In the genomic region with DNA sequence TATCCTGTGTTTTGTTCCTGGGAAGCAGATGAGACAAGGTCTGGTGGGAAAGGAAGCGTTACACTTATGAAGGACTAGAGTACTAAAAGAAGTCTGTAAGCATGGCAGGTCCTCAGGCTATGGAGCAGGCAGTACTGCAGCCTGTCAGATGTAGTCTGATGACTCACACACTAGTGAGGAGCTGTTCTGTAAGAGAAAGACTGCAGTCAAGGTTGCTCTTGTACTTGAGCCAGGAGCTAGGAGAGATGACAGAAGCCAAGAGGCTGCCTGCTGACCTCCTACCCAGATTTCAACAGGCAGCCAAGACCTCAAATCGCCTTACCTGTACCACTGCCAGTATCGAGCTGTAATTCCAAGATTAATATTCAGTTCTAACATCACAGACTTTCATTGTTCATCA, we compare ENCODE assay signal across 12 mouse cellular contexts.
DNase-seq lines count a peak whose midpoint lies in the region; ATAC-seq lines count a peak whose summit lies in the region.
"Had no signal": no experiment of that assay in that cellular context is flagged by ENCODE, and none has a peak within 500 bp of the region (broad histone marks: within the 10 kb centered on the region; RNA-seq: fewer than 3 reads in every experiment).

No protein-coding gene starts in this region.

- 0 out of 2 replicates have a peak, but pooled peaks have one; percentile 38 for ATAC-seq in hindbrain, embryonic 15.5 days (ENCODE audit: low FRiP score, low read depth)
- ATAC-seq: Patski had no signal

- no peak overlapping the region for H3K27ac ChIP-seq in hindbrain, embryonic 15.5 days (replicated peaks)
- H3K27ac ChIP-seq in hindbrain, embryonic 10.5 days: no peak overlapping the region

- WGBS in hindbrain, embryonic 15.5 days: 66% methylated on average over 3 of the region's 3 CpGs
- 88% methylated on average over 3 of the region's 3 CpGs for WGBS in hindbrain, embryonic 10.5 days

- H3K9me3 ChIP-seq in hindbrain, embryonic 15.5 days: no peaks in the 10 kb centered on the region
- H3K9me3 ChIP-seq in hindbrain, embryonic 10.5 days: no peaks in the 10 kb centered on the region

- DNase-seq in hindbrain, embryonic 10.5 days (ENCODE audit: low spot score): no peak
- peak; percentile 6 for DNase-seq in retina, postnatal 1 day
- no peak for DNase-seq in retina, embryonic 14.5 days (ENCODE audit: low spot score)
- peak; percentile 64 for DNase-seq in cerebellum, adult 9-11 months
- peak; percentile 93 for DNase-seq in gonadal fat pad, adult 2 months (ENCODE audit: low read depth)
- no peak for DNase-seq in lung, adult 18-20 months
- DNase-seq in gastrocnemius, postnatal 14 days: no peak
- DNase-seq: kidney, adult 2 months; liver; lung, postnatal 4 days had no signal

- no peak overlapping the region for H3K4me3 ChIP-seq in hindbrain, embryonic 15.5 days
- H3K4me3 ChIP-seq in hindbrain, embryonic 10.5 days: no peak overlapping the region

- no peaks in the 10 kb centered on the region for H3K4me1 ChIP-seq in hindbrain, embryonic 15.5 days (replicated peaks)
- no peaks in the 10 kb centered on the region for H3K4me1 ChIP-seq in hindbrain, embryonic 10.5 days (replicated peaks)

- no peaks in the 10 kb centered on the region for H3K27me3 ChIP-seq in hindbrain, embryonic 15.5 days
- H3K27me3 ChIP-seq in hindbrain, embryonic 10.5 days (ENCODE audit: insufficient read depth, poor library complexity, severe bottlenecking): no peaks in the 10 kb centered on the region
- H3K27me3 ChIP-seq: Patski had no signal

- H3K36me3 ChIP-seq in hindbrain, embryonic 15.5 days: no peaks in the 10 kb centered on the region
- H3K36me3 ChIP-seq in hindbrain, embryonic 10.5 days: no peaks in the 10 kb centered on the region

- H3K9ac ChIP-seq in hindbrain, embryonic 15.5 days: no peak overlapping the region

- intact Hi-C loops in gastrocnemius, postnatal 14 days (cut with DNase I; ENCODE audit: low total_unique reads): no loop called here

- no peak overlapping the region for H3K4me2 ChIP-seq in hindbrain, embryonic 15.5 days

Comparison
In these comparisons a context has a peak if more than half of its experiments do, and no peak if none do; other contexts are left out.
1. DNase-seq: peak in retina, postnatal 1 day (single experiment), cerebellum, adult 9-11 months (single experiment) and gonadal fat pad, adult 2 months (single experiment); none in hindbrain, embryonic 10.5 days (single experiment), retina, embryonic 14.5 days (single experiment), lung, adult 18-20 months (0 of 2) and gastrocnemius, postnatal 14 days (single experiment).